Mouse (Mus musculus) intestine, embryonic 14.5 days (tissue): Measurements from ENCODE around the gene Lmntd1. TPM values are rescaled to one million over a fixed set of nuclear protein-coding genes. Genes with fewer than 3 reads are reported as not detected.

Source experiments
- ATAC-seq: fragments of 200-750 bp; cut with Nextera tagmentation; replicated peaks from 2 replicates; pipeline ENCODE4 v1.8.0; 2017; ENCODE audit warnings: low read depth, moderate number of reproducible peaks, moderate TSS enrichment, moderate library complexity; ENCODE audit not compliant: low FRiP score, low TSS enrichment
- DNase-seq: peaks from one replicate; pipeline ENCODE4 v3.0.0-alpha.2; 2018; ENCODE audit warnings: low spot score
- H3K27ac ChIP-seq: fragments of 300-500 bp; sonication (generic); 2 replicates; pipeline ENCODE4 v1.5.1; 2014; ENCODE audit warnings: low read depth, mild to moderate bottlenecking, control low read depth
- H3K27me3 ChIP-seq: fragments of 300-500 bp; sonication (generic); replicated peaks from 2 replicates; pipeline ENCODE4 v1.6.1; 2014; ENCODE audit warnings: low read length, control low read depth; ENCODE audit not compliant: control insufficient read depth, insufficient read depth
- H3K36me3 ChIP-seq: fragments of 300-500 bp; sonication (generic); 2 replicates; pipeline ENCODE4 v1.6.1; 2014; ENCODE audit warnings: low read length, control low read depth; ENCODE audit not compliant: control insufficient read depth, insufficient read depth
- H3K4me1 ChIP-seq: fragments of 300-500 bp; sonication (generic); replicated peaks from 2 replicates; pipeline ENCODE4 v1.6.1; 2014; ENCODE audit warnings: low read length, control low read depth, mixed read lengths; ENCODE audit not compliant: control insufficient read depth, insufficient read depth
- H3K4me2 ChIP-seq: fragments of 300-500 bp; sonication (generic); 2 replicates; pipeline ENCODE4 v1.6.1; 2014; ENCODE audit warnings: low read length
- H3K4me3 ChIP-seq: fragments of 300-500 bp; sonication (generic); 2 replicates; pipeline ENCODE4 v1.5.1; 2014; ENCODE audit warnings: low read depth, low read length, control low read depth, mixed read lengths
- H3K9ac ChIP-seq: fragments of 300-500 bp; sonication (generic); 2 replicates; pipeline ENCODE4 v1.6.1; 2014; ENCODE audit warnings: mild to moderate bottlenecking, low read length
- H3K9me3 ChIP-seq: fragments of 300-500 bp; sonication (generic); 2 replicates; pipeline ENCODE4 v1.6.1; 2016; ENCODE audit warnings: low read length, control low read depth; ENCODE audit not compliant: control insufficient read depth
- WGBS: fragments of 180-500 bp; shearing (Covaris S2); extraction: QIAGEN DNeasy Blood & Tissue Kit; methylation state at CpG from one replicate; pipeline ENCODE4 v1.1.7; 2014; 5-methylcytosine and 5-hydroxymethylcytosine counted together
- polyA plus RNA-seq: library from polyadenylated mRNA; unstranded; fragments of >200 nt; fragmentation: Nextera tagmentation; extraction: Ambion mirVana; gene quantifications from 2 replicates; pipeline ENCODE4 v1.2.1, GENCODE M21; 2014

Lmntd1 gene
- polyA plus RNA-seq, 1 experiment from 2014 or later, result 0.27 TPM

GRCm38 (mm10) chr6:145457066-145457465 is 157.1 kb downstream of the Lmntd1 start:
- Histone ChIP-seq H3K9me3 (no peaks in the 10 kb centered on the region), H3K9ac (no peak overlapping the region), H3K4me3 (no peak overlapping the region), H3K4me2 (no peak overlapping the region), H3K4me1 (no peaks in the 10 kb centered on the region), H3K27me3 (no peaks in the 10 kb centered on the region), H3K27ac (no peak overlapping the region), H3K36me3 (no peaks in the 10 kb centered on the region)
- DNase-seq (no peak), ATAC-seq (no peak)
- WGBS, result 75% methylated on average over 15 of the region's 15 CpGs

- H3K27me3 ChIP-seq, result no peaks in the 10 kb centered on the region
- no peak overlapping the region for H3K4me3 ChIP-seq
- ATAC-seq (no peak), DNase-seq (no peak)
- H3K9me3 ChIP-seq, result no peaks in the 10 kb centered on the region
- H3K4me1 ChIP-seq, result peaks cover 5% of the 10 kb centered on the region
- H3K4me2 ChIP-seq, result 0 out of 2 replicates have a peak overlapping the region, but pooled peaks have one; percentile 3
- H3K9ac ChIP-seq, result no peak overlapping the region
- H3K27ac ChIP-seq, result no peak overlapping the region
- 56% methylated on average over 15 of the region's 15 CpGs for WGBS
- H3K36me3 ChIP-seq, result no peaks in the 10 kb centered on the region
Observed at GRCm38 (mm10) chr6:145450628-145451403, 163.3 kb downstream of the Lmntd1 start.

- DNase-seq, result no peak
- H3K27me3 ChIP-seq, result no peaks in the 10 kb centered on the region
- 50% methylated on average over 2 of the region's 2 CpGs for WGBS
- H3K4me2 ChIP-seq, result no peak overlapping the region
- no peak for ATAC-seq
- no peak overlapping the region for H3K27ac ChIP-seq
- H3K36me3 ChIP-seq, result no peaks in the 10 kb centered on the region
- no peaks in the 10 kb centered on the region for H3K9me3 ChIP-seq
- H3K4me3 ChIP-seq, result no peak overlapping the region
- H3K4me1 ChIP-seq, result peaks cover 8% of the 10 kb centered on the region
- no peak overlapping the region for H3K9ac ChIP-seq
Observed at GRCm38 (mm10) chr6:145448361-145448760, 165.8 kb downstream of the Lmntd1 start.

GRCm38 (mm10) chr6:145445811-145446500 is 168.2 kb downstream of the Lmntd1 start:
- 52% methylated on average over 8 of the region's 8 CpGs for WGBS
- ATAC-seq (no peak), DNase-seq (no peak)
- H3K4me2 ChIP-seq, result no peak overlapping the region
- no peak overlapping the region for H3K4me3 ChIP-seq
- H3K9me3 ChIP-seq, result no peaks in the 10 kb centered on the region
- no peaks in the 10 kb centered on the region for H3K36me3 ChIP-seq
- H3K9ac ChIP-seq, result no peak overlapping the region
- no peak overlapping the region for H3K27ac ChIP-seq
- H3K27me3 ChIP-seq, result no peaks in the 10 kb centered on the region
- H3K4me1 ChIP-seq, result peaks cover 10% of the 10 kb centered on the region

GRCm38 (mm10) chr6:145445380-145445779 is 168.7 kb downstream of the Lmntd1 start:
- Histone ChIP-seq H3K4me3 (no peak overlapping the region), H3K27ac (no peak overlapping the region), H3K4me1 (peaks cover 10% of the 10 kb centered on the region), H3K9ac (no peak overlapping the region), H3K27me3 (no peaks in the 10 kb centered on the region), H3K9me3 (no peaks in the 10 kb centered on the region), H3K36me3 (no peaks in the 10 kb centered on the region), H3K4me2 (no peak overlapping the region)
- no peak for DNase-seq
- WGBS, result 68% methylated on average over 4 of the region's 4 CpGs
- no peak for ATAC-seq

GRCm38 (mm10) chr6:145442786-145443185 is 171.3 kb downstream of the Lmntd1 start:
- Histone ChIP-seq H3K4me2 (no peak overlapping the region), H3K9ac (no peak overlapping the region), H3K9me3 (no peaks in the 10 kb centered on the region), H3K4me3 (no peak overlapping the region), H3K27ac (no peak overlapping the region), H3K36me3 (no peaks in the 10 kb centered on the region), H3K4me1 (peaks cover 10% of the 10 kb centered on the region), H3K27me3 (no peaks in the 10 kb centered on the region)
- DNase-seq (no peak), ATAC-seq (no peak)
- 41% methylated on average over 13 of the region's 13 CpGs for whole genome bisulfite sequencing

GRCm38 (mm10) chr6:145441416-145442110 is 172.6 kb downstream of the Lmntd1 start:
- 58% methylated on average over 18 of the region's 18 CpGs for WGBS
- Histone ChIP-seq H3K36me3 (no peaks in the 10 kb centered on the region), H3K9ac (no peak overlapping the region), H3K9me3 (no peaks in the 10 kb centered on the region), H3K4me3 (no peak overlapping the region), H3K4me1 (peaks cover 10% of the 10 kb centered on the region), H3K27me3 (no peaks in the 10 kb centered on the region), H3K4me2 (no peak overlapping the region), H3K27ac (peak overlapping the region; percentile 48)
- ATAC-seq (peak; percentile 33; the same call in 1 of the 2 replicates), DNase-seq (peak; percentile 80)

- Histone ChIP-seq H3K9me3 (no peaks in the 10 kb centered on the region), H3K9ac (no peak overlapping the region), H3K4me1 (peaks cover 3% of the 10 kb centered on the region; the same call in 1 of the 2 replicates), H3K27me3 (no peaks in the 10 kb centered on the region), H3K4me3 (no peak overlapping the region), H3K27ac (no peak overlapping the region), H3K36me3 (no peaks in the 10 kb centered on the region), H3K4me2 (no peak overlapping the region)
- DNase-seq (no peak), ATAC-seq (no peak)
- WGBS, result 58% methylated on average over 5 of the region's 5 CpGs
Observed at GRCm38 (mm10) chr6:145438851-145439250, 175.3 kb downstream of the Lmntd1 start.
